Mouse (Mus musculus) layer of hippocampus, adult 11-12 months (tissue): ENCODE data around the gene Slc17a5.
"Not testable (repeated sequence)": the region's sequence is repeated elsewhere in the genome, so short reads cannot be mapped to it uniquely, and the experiment has no call there.

Experiments used
- DNase-seq: peaks from one replicate; pipeline ENCODE4 v3.0.0; 2022; ENCODE audit warnings: low spot score

Slc17a5 gene

GRCm38 (mm10) chr9:78517237-78517636 lies 70.6 kb downstream of the Slc17a5 start:
- not testable (repeated sequence) for DNase-seq

DNA sequence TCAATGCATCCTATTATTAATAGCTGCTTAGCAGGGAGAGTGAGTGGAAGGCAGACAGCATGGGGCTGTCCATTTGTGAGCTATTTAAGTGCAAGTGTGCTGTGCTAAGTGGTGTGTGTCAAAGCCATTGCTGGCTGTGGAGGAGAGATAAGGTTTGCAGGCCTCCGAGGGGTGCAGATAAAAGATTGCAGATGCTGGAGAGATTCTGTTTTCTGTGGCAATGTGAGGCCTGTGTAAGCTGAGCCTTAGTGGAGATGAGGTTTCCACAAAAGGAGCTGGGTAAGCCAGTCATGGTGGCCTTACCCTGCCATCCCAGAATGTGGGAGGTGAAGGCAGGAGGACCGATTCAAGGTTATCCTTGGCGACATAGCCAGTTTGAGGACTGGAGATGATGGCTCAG lies 71.7 kb downstream of the Slc17a5 start:
- no peak for DNase-seq

DNA sequence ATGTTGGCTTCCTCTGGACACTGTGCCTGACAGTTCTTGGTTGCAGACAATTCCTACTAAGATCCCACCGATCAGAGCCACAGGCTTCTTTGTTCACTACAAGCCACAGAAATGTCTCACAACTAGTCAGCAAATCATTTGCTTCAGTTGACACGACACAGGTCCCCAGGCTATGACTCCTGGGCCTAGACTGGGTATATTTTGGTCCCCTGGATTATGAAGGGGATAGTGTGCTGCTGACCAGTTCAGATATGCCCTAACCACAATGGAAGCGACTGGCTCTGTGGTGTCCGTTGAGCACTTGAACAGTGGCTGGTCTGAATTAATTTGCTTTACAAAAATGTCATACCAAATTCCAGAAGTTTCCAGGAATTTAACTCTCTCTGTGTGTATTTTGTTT lies 73.2 kb downstream of the Slc17a5 start:
- no peak for DNase-seq

GRCm38 (mm10) chr9:78513776-78514500 lies 73.9 kb downstream of the Slc17a5 start:
- no peak for DNase-seq

DNA sequence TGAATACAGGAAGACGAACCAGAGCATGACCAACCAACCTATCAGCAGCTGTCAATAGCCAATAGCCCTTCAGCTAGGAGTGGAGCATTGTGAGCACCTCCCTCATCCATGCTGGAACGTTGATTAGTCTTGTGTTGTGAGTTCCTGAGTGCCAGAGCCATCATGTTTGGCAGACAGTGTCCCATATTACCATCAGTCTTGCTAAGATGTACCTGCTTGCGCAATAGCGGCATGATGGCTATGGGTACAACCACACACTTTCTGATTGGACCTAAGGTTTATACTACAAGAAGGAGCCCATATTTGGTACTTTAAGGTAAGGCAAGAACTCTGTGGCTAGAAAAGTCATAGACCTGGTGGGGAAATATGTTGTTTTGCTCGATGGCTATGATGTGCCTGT lies 76.1 kb downstream of the Slc17a5 start:
- DNase-seq: no peak

- no peak for DNase-seq
Observed at GRCm38 (mm10) chr9:78508106-78508786, 79.6 kb downstream of the Slc17a5 start.

GRCm38 (mm10) chr9:78506722-78507077 lies 81.1 kb downstream of the Slc17a5 start:
- no peak for DNase-seq

DNA sequence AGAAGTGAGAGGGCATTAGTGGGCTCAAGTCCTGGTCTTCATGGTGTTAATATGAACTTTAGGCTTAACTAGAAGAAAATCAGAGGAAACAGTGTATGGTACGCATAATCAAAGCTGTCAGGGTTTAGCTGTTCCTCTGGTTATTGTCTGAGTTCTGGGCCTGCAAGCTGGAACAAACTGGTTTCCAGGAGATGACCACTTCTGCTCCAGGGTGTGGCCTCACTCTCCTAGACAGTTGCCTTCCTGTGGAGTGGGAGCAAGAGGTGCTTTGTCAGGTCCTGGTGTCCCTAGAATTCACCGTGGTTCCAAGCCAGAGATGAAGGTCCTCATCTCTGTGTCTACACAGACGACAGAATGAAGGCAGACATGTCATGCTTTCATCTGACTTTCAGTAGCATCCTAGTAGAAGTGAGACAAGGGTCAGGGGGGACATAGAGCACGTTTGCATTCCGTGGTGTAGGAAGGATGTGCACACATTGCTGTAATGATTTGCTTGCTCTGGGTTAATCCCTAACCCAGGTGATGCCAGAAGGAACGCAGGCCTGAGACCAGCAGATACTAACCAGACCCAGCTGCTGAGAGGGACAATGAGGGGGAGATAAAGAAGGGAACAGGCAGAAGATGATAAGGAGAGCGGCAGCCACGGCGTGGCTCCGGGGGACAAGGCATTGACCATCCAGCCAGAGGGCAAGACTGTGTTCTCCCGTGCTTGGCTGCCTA lies 81.7 kb downstream of the Slc17a5 start:
- no peak for DNase-seq

DNA sequence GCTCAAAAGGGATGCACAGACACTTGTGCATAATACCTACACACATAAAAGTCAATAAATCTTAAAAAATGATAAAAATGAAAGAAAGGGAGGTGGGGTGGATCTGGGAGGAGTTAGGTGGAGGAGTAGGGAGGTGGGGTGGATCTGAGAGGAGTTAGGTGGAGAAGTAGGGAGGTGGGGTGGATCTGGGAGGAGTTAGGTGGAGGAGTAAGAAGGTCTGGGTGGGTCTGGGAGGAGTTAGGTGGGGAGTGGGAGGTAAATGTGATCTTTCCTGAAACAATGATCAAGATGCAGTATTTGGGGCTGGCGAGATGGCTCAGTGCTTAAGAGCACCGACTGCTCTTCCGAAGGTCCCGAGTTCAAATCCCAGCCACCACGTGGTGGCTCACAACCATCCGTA lies 82.6 kb downstream of the Slc17a5 start:
- no peak for DNase-seq

DNA sequence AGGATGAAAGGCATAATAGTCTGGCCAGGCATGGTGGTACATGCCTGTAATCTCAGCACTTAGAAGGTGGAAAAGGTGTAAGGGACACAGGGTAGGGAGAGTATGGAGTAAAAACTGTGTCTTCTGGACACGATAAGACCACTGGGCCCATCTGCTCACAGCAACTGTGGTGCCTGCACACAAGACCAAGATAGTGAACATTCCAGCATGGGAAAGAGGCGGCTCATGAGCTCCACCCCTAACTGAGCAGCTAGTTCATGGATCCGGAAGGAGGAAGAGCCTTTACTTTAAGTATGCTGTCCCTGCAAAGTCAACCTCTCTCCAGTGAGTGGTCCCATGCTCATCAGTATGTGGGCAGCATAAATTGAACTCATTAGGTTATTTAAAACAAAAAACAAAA lies 83.2 kb downstream of the Slc17a5 start:
- no peak for DNase-seq

GRCm38 (mm10) chr9:78504133-78504532 lies 83.7 kb downstream of the Slc17a5 start:
- no peak for DNase-seq

DNA sequence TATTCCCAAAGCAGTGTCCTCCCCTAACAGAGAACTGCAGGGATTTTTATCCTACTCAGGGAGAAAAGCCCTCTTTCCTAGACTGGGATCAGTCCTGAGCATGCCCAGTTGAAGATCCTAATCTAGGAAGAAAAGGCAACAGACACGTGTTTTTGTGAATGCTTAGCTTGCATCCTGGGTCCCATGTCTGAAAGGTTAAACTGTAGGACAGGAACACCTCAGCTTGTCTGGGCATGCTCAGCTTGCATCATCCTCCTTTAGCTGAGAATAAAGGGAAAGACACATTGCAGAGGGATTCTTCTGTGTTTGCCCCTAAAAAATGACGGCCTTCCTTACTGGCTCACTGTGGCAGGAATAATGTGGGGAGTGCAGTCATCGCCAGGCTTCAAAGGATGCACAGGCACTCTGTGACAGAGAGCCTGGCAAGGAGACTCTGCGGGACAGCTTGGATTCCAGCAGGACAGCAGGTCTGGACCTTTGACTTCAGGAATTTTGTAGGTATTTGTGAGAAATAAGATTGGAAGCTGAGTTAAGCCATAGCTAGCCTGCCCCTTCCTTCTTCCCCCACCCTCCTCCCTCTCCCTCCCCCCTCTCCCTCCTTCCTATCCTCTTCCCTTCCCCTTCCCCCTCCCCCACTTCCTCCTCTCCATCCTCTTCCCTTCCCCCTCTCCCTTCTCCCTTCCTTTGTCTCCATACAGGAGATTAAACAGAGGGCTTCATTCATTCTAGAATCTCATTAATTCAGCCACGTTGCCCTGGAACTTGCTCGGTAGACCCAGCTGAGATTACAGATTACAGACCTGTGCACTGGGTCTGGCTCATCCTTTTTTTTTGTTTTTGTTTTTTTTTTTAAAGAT lies 84.4 kb downstream of the Slc17a5 start:
- no peak for DNase-seq

GRCm38 (mm10) chr9:78501284-78501683 lies 86.6 kb downstream of the Slc17a5 start:
- no peak for DNase-seq

GRCm38 (mm10) chr9:78500386-78500785 lies 87.5 kb downstream of the Slc17a5 start:
- no peak for DNase-seq

DNA sequence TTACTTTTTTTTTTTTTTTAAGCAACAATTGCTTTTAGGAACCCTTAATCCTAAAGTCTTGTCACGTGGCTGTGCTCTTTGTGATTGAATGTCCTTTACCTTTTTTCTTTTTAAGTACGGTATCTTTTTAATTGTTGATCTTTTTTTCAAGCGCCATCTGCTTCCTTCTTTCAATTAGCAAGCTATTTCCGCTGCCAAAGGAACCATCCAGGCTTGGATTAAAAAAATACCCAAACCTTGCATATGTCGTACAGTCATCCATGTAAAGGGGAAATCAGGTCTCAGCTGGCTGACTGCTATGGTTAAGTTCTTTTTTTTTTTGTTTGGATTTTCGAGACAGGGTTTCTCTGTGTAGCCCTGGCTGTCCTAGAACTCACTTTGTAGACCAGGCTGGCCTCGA lies 94.7 kb downstream of the Slc17a5 start:
- no peak for DNase-seq

GRCm38 (mm10) chr9:78492254-78492653 lies 95.6 kb downstream of the Slc17a5 start:
- no peak for DNase-seq

DNA sequence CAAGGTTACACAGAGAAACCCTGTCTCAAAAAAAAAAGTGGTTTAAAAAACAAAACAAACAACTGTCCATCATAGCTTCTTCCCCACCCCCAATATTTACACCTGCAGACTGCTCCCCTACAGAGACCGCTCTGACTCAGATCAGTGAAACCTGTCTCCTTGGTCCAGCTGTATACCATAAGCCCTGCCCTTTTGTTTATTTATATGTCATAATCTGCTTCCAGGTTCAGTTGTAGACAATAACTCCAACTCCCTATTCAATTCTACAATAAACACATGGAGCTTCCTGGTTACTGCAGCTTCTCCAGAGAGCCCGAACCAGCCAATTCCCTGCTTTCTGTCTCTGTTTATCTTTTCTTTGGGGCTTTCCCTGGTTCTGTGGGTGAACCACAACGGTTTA lies 96.7 kb downstream of the Slc17a5 start:
- no peak for DNase-seq

GRCm38 (mm10) chr9:78488890-78489420 lies 98.9 kb downstream of the Slc17a5 start, which contains the start of gene Eef1a1:
Eef1a1 (minus strand) TSS chr9:78489151.
- peak; percentile 49 for DNase-seq

- not testable (repeated sequence) for DNase-seq
Observed at GRCm38 (mm10) chr9:78488021-78488420, 99.8 kb downstream of the Slc17a5 start.
